Mouse (Mus musculus): ENCODE measurements around the gene Grik1.

- TF ChIP-seq POLR2A (IDR thresholded peaks at IDR 0.05; ENCODE audit: low read depth, low read length) (no peak), CTCF (IDR thresholded peaks at IDR 0.05; ENCODE audit: extremely low read depth, insufficient read depth, insufficient read length, insufficient replicate concordance) (no peak)
Measured at GRCm38 (mm10) chr16:87848799-87849198, 441.3 kb downstream of the Grik1 start.
